In genomic region chr2:92055831-92056236, GRCm38 (mm10) we compare ENCODE assay signal across 8 mouse cellular contexts. TPM values are rescaled to one million over a fixed set of nuclear protein-coding genes. Genes with fewer than 3 reads are reported as not detected.
DNase-seq lines count a peak whose midpoint lies in the region; ATAC-seq lines count a peak whose summit lies in the region.

No protein-coding gene starts in this region.

- no peaks in the 10 kb centered on the region for H3K36me3 ChIP-seq in intestine, embryonic 16.5 days (ENCODE audit: control insufficient read depth, insufficient read depth, low read length)
- no peaks in the 10 kb centered on the region for H3K36me3 ChIP-seq in limb, embryonic 10.5 days

- DNase-seq in adipocyte (ENCODE audit: low spot score) = peak; percentile 80
- peak; percentile 65 to 76 for DNase-seq in cerebellum, postnatal 36 days
- peak; percentile 48 for DNase-seq in gastrocnemius, postnatal 25 days
- DNase-seq in limb, embryonic 10.5 days (ENCODE audit: low spot score) = peak; percentile 75
- DNase-seq in mesoderm, embryonic 11.5 days (ENCODE audit: low read depth, low spot score) = peak; percentile 73
- DNase-seq in right cerebral cortex, postnatal 25 days = peak; percentile 64

- H3K9me3 ChIP-seq in intestine, embryonic 16.5 days (ENCODE audit: control insufficient read depth, low read length) = no peaks in the 10 kb centered on the region
- no peaks in the 10 kb centered on the region for H3K9me3 ChIP-seq in limb, embryonic 10.5 days (replicated peaks)

- peak overlapping the region; percentile 73 for H3K9ac ChIP-seq in intestine, embryonic 16.5 days (ENCODE audit: low read depth, low read length)

- H3K27ac ChIP-seq in intestine, embryonic 16.5 days (ENCODE audit: low read length) = peak overlapping the region; percentile 91
- H3K27ac ChIP-seq in limb, embryonic 10.5 days = peak overlapping the region; percentile 90

- peaks cover 17% of the 10 kb centered on the region for H3K27me3 ChIP-seq in intestine, embryonic 16.5 days (replicated peaks; ENCODE audit: control insufficient read depth, insufficient read depth, low read length)
- H3K27me3 ChIP-seq in limb, embryonic 10.5 days (ENCODE audit: low read depth, poor library complexity, severe bottlenecking) = peaks cover 72% of the 10 kb centered on the region

- WGBS in intestine, embryonic 16.5 days = 4% methylated on average over 14 of the region's 14 CpGs
- 3% methylated on average over 14 of the region's 14 CpGs for WGBS in limb, embryonic 10.5 days

- peaks cover 22% of the 10 kb centered on the region for H3K4me1 ChIP-seq in intestine, embryonic 16.5 days (ENCODE audit: control insufficient read depth, insufficient read depth, low read length)
- peaks cover 51% of the 10 kb centered on the region for H3K4me1 ChIP-seq in limb, embryonic 10.5 days

- ATAC-seq in intestine, embryonic 16.5 days = peak; percentile 29
- no peak for ATAC-seq in erythroid progenitor cell, adult 5-6 weeks (replicated peaks; ENCODE audit: low FRiP score, poor library complexity, severe bottlenecking)

- H3K4me2 ChIP-seq in intestine, embryonic 16.5 days (ENCODE audit: low read depth, low read length) = peak overlapping the region; percentile 80

- H3K4me3 ChIP-seq in intestine, embryonic 16.5 days (ENCODE audit: low read length) = peak overlapping the region; percentile 46
- H3K4me3 ChIP-seq in limb, embryonic 10.5 days = peak overlapping the region; percentile 51

RNA-seq across cellular contexts. Expression of gene Creb3l1, which starts 31.5 kb away (rescaled TPM):
- 10 to 100 TPM in 1 of 2 experiments, 1 to 10 TPM in 1; 8.0 to 10.3 TPM for total RNA-seq in gastrocnemius, postnatal 25 days (2021)
- 16.6 and 17.6 TPM in 2 replicates for polyA plus RNA-seq in intestine, embryonic 16.5 days (2015; fragmentation: Nextera tagmentation; extraction: Ambion mirVana)
- 0.45 and 1.1 TPM in 2 replicates for polyA plus RNA-seq in limb, embryonic 10.5 days (2016; fragmentation: Nextera tagmentation; extraction: Ambion mirVana)
- 1.4 TPM in 1 of 2 replicates, not detected in the other for total RNA-seq in erythroid progenitor cell, adult 5-6 weeks (2015; ENCODE audit: low replicate concordance)
- 0.08 and 0.51 TPM in 2 replicates for total RNA-seq in erythroid progenitor cell, adult 5-6 weeks (2017; ENCODE audit: low replicate concordance)

RNA-seq across cellular contexts. Expression of gene Phf21a, which starts 37.1 kb away (rescaled TPM):
- 10 to 100 TPM; 20.2 to 21.1 TPM for total RNA-seq in gastrocnemius, postnatal 25 days (2021)
- 14.9 and 17.9 TPM in 2 replicates for polyA plus RNA-seq in intestine, embryonic 16.5 days (2015; fragmentation: Nextera tagmentation; extraction: Ambion mirVana)
- 34.7 and 40.2 TPM in 2 replicates for polyA plus RNA-seq in limb, embryonic 10.5 days (2016; fragmentation: Nextera tagmentation; extraction: Ambion mirVana)
- 27.0 and 41.5 TPM in 2 replicates for total RNA-seq in erythroid progenitor cell, adult 5-6 weeks (2015; ENCODE audit: low replicate concordance)
- total RNA-seq in erythroid progenitor cell, adult 5-6 weeks (2017; ENCODE audit: low replicate concordance) = 2.0 and 22.5 TPM in 2 replicates
